Mouse (Mus musculus) forebrain, embryonic 15.5 days (tissue): ENCODE data around the gene Mki67. TPM values are rescaled to one million over a fixed set of nuclear protein-coding genes. Genes with fewer than 3 reads are reported as not detected.

Source experiments
- ATAC-seq: fragments of 200-750 bp; cut with Nextera tagmentation; replicated peaks from 2 replicates; pipeline ENCODE4 v1.8.0; 2017; ENCODE audit warnings: mild to moderate bottlenecking, moderate TSS enrichment, moderate library complexity
- H3K27ac ChIP-seq: fragments of 300-500 bp; sonication (generic); replicated peaks from 2 replicates; pipeline ENCODE4 v1.5.1; 2015; ENCODE audit warnings: mild to moderate bottlenecking, inconsistent platforms
- H3K27me3 ChIP-seq: fragments of 300-500 bp; sonication (generic); 2 replicates; pipeline ENCODE4 v1.6.1; 2015; ENCODE audit warnings: inconsistent platforms
- H3K36me3 ChIP-seq: fragments of 300-500 bp; sonication (generic); 2 replicates; pipeline ENCODE4 v1.6.1; 2015; ENCODE audit warnings: mild to moderate bottlenecking, inconsistent platforms
- H3K4me1 ChIP-seq: fragments of 300-500 bp; sonication (generic); 2 replicates; pipeline ENCODE4 v1.6.1; 2015; ENCODE audit warnings: inconsistent platforms
- H3K4me2 ChIP-seq: fragments of 300-500 bp; sonication (generic); replicated peaks from 2 replicates; pipeline ENCODE4 v1.6.1; 2015; ENCODE audit warnings: mild to moderate bottlenecking, inconsistent platforms
- H3K4me3 ChIP-seq: fragments of 300-500 bp; sonication (generic); 2 replicates; pipeline ENCODE4 v1.5.1; 2015; ENCODE audit warnings: mild to moderate bottlenecking, inconsistent platforms
- H3K9ac ChIP-seq: fragments of 300-500 bp; sonication (generic); replicated peaks from 2 replicates; pipeline ENCODE4 v1.6.1; 2015; ENCODE audit warnings: mild to moderate bottlenecking, inconsistent platforms
- H3K9me3 ChIP-seq: fragments of 300-500 bp; sonication (generic); 2 replicates; pipeline ENCODE4 v1.6.1; 2016; ENCODE audit warnings: inconsistent platforms
- WGBS: fragments of 180-500 bp; shearing (Covaris S2); methylation state at CpG from one replicate; pipeline ENCODE4 v1.1.7; 2015; ENCODE audit warnings: mixed read lengths; 5-methylcytosine and 5-hydroxymethylcytosine counted together
- polyA plus RNA-seq: library from polyadenylated mRNA; unstranded; fragments of >200 nt; fragmentation: Nextera tagmentation; extraction: Ambion mirVana; gene quantifications from 2 replicates; pipeline ENCODE4 v1.2.1, GENCODE M21; 2015

Gene Mki67
- polyA plus RNA-seq, 1 experiment from 2014 or later = 18.8 TPM

- H3K27me3 ChIP-seq = no peaks in the 10 kb centered on the region
- 94% methylated on average over 7 of the region's 7 CpGs for WGBS
Observed at GRCm38 (mm10) chr7:135658150-135658549, 58.0 kb downstream of the Mki67 start.

GRCm38 (mm10) chr7:135655113-135655512, 61.0 kb downstream of the Mki67 start:
- Histone ChIP-seq H3K4me3 (no peak overlapping the region), H3K9ac (no peak overlapping the region), H3K27ac (no peak overlapping the region), H3K4me1 (no peaks in the 10 kb centered on the region), H3K4me2 (no peak overlapping the region), H3K27me3 (no peaks in the 10 kb centered on the region), H3K9me3 (no peaks in the 10 kb centered on the region), H3K36me3 (no peaks in the 10 kb centered on the region)
- ATAC-seq = no peak
- WGBS = 87% methylated on average over 4 of the region's 4 CpGs

More at GRCm38 (mm10) chr7:135658150-135658549, 58.0 kb downstream of the Mki67 start:
- ATAC-seq = no peak
- no peak overlapping the region for H3K4me3 ChIP-seq
- no peaks in the 10 kb centered on the region for H3K4me1 ChIP-seq
- no peaks in the 10 kb centered on the region for H3K36me3 ChIP-seq
- no peaks in the 10 kb centered on the region for H3K9me3 ChIP-seq
- no peak overlapping the region for H3K4me2 ChIP-seq
- no peak overlapping the region for H3K9ac ChIP-seq
- H3K27ac ChIP-seq = no peak overlapping the region

GRCm38 (mm10) chr7:135654288-135654687, 61.9 kb downstream of the Mki67 start:
- Histone ChIP-seq H3K4me1 (no peaks in the 10 kb centered on the region), H3K27ac (no peak overlapping the region), H3K36me3 (no peaks in the 10 kb centered on the region), H3K4me3 (no peak overlapping the region), H3K27me3 (no peaks in the 10 kb centered on the region), H3K9ac (no peak overlapping the region), H3K4me2 (no peak overlapping the region), H3K9me3 (no peaks in the 10 kb centered on the region)
- 92% methylated on average over 6 of the region's 6 CpGs for WGBS
- ATAC-seq = no peak

- H3K27ac ChIP-seq = no peak overlapping the region
- H3K4me1 ChIP-seq = no peaks in the 10 kb centered on the region
- H3K9me3 ChIP-seq = no peaks in the 10 kb centered on the region
- no peak overlapping the region for H3K4me3 ChIP-seq
- no peaks in the 10 kb centered on the region for H3K36me3 ChIP-seq
- WGBS = 86% methylated on average over 7 of the region's 7 CpGs
- no peaks in the 10 kb centered on the region for H3K27me3 ChIP-seq
- no peak overlapping the region for H3K9ac ChIP-seq
- ATAC-seq = no peak
- H3K4me2 ChIP-seq = no peak overlapping the region
Observed at GRCm38 (mm10) chr7:135653601-135654000, 62.6 kb downstream of the Mki67 start.

GRCm38 (mm10) chr7:135652781-135653180, 63.4 kb downstream of the Mki67 start:
- 77% methylated on average over 11 of the region's 11 CpGs for WGBS
- H3K4me1 ChIP-seq = no peaks in the 10 kb centered on the region
- no peaks in the 10 kb centered on the region for H3K27me3 ChIP-seq
- no peaks in the 10 kb centered on the region for H3K36me3 ChIP-seq
- H3K4me2 ChIP-seq = no peak overlapping the region
- H3K9ac ChIP-seq = no peak overlapping the region
- no peaks in the 10 kb centered on the region for H3K9me3 ChIP-seq
- H3K4me3 ChIP-seq = no peak overlapping the region
- H3K27ac ChIP-seq = no peak overlapping the region
- ATAC-seq = no peak

- Histone ChIP-seq H3K27me3 (no peaks in the 10 kb centered on the region), H3K4me3 (no peak overlapping the region), H3K9ac (no peak overlapping the region), H3K4me2 (no peak overlapping the region), H3K36me3 (no peaks in the 10 kb centered on the region), H3K27ac (no peak overlapping the region), H3K4me1 (no peaks in the 10 kb centered on the region), H3K9me3 (no peaks in the 10 kb centered on the region)
- ATAC-seq = no peak
- 67% methylated on average over 18 of the region's 18 CpGs for WGBS
Observed at GRCm38 (mm10) chr7:135651831-135652511, 64.2 kb downstream of the Mki67 start.

- Histone ChIP-seq H3K4me1 (no peaks in the 10 kb centered on the region), H3K27me3 (no peaks in the 10 kb centered on the region), H3K9me3 (no peaks in the 10 kb centered on the region), H3K4me2 (no peak overlapping the region), H3K27ac (no peak overlapping the region), H3K4me3 (no peak overlapping the region), H3K36me3 (no peaks in the 10 kb centered on the region), H3K9ac (no peak overlapping the region)
- 88% methylated on average over 5 of the region's 5 CpGs for WGBS
- ATAC-seq = no peak
Observed at GRCm38 (mm10) chr7:135650061-135650460, 66.1 kb downstream of the Mki67 start.

GRCm38 (mm10) chr7:135649306-135649705, 66.9 kb downstream of the Mki67 start:
- Histone ChIP-seq H3K27ac (no peak overlapping the region), H3K4me3 (no peak overlapping the region), H3K4me1 (no peaks in the 10 kb centered on the region), H3K36me3 (no peaks in the 10 kb centered on the region), H3K9ac (no peak overlapping the region), H3K4me2 (no peak overlapping the region), H3K27me3 (no peaks in the 10 kb centered on the region), H3K9me3 (no peaks in the 10 kb centered on the region)
- ATAC-seq = no peak
- WGBS = 97% methylated on average over 1 of the region's 1 CpGs

- Histone ChIP-seq H3K27ac (no peak overlapping the region), H3K27me3 (no peaks in the 10 kb centered on the region), H3K9ac (no peak overlapping the region), H3K4me1 (no peaks in the 10 kb centered on the region), H3K9me3 (no peaks in the 10 kb centered on the region), H3K4me2 (no peak overlapping the region), H3K4me3 (no peak overlapping the region), H3K36me3 (no peaks in the 10 kb centered on the region)
- ATAC-seq = no peak
- WGBS = 91% methylated on average over 8 of the region's 8 CpGs
Observed at GRCm38 (mm10) chr7:135648821-135649220, 67.3 kb downstream of the Mki67 start.

- ATAC-seq = no peak
- peaks cover 4% of the 10 kb centered on the region for H3K4me1 ChIP-seq
- H3K9ac ChIP-seq = no peak overlapping the region
- H3K27me3 ChIP-seq = no peaks in the 10 kb centered on the region
- H3K4me3 ChIP-seq = no peak overlapping the region
- 78% methylated on average over 6 of the region's 6 CpGs for WGBS
- no peak overlapping the region for H3K4me2 ChIP-seq
- no peak overlapping the region for H3K27ac ChIP-seq
- no peaks in the 10 kb centered on the region for H3K36me3 ChIP-seq
- H3K9me3 ChIP-seq = no peaks in the 10 kb centered on the region
Observed at GRCm38 (mm10) chr7:135646976-135647375, 69.2 kb downstream of the Mki67 start.

GRCm38 (mm10) chr7:135644452-135644851, 71.7 kb downstream of the Mki67 start:
- H3K36me3 ChIP-seq = no peaks in the 10 kb centered on the region
- H3K4me1 ChIP-seq = peaks cover 14% of the 10 kb centered on the region
- no peak overlapping the region for H3K9ac ChIP-seq
- ATAC-seq = no peak
- no peaks in the 10 kb centered on the region for H3K9me3 ChIP-seq
- WGBS = 93% methylated on average over 1 of the region's 1 CpGs
- no peaks in the 10 kb centered on the region for H3K27me3 ChIP-seq
- H3K4me3 ChIP-seq = no peak overlapping the region
- H3K4me2 ChIP-seq = no peak overlapping the region
- H3K27ac ChIP-seq = no peak overlapping the region

GRCm38 (mm10) chr7:135641698-135642507, 74.3 kb downstream of the Mki67 start:
- Histone ChIP-seq H3K4me1 (peaks cover 23% of the 10 kb centered on the region), H3K36me3 (no peaks in the 10 kb centered on the region), H3K4me2 (peak overlapping the region; percentile 22; the same call in 1 of the 2 replicates), H3K4me3 (no peak overlapping the region), H3K9ac (no peak overlapping the region), H3K9me3 (no peaks in the 10 kb centered on the region), H3K27me3 (no peaks in the 10 kb centered on the region), H3K27ac (peak overlapping the region; percentile 79)
- 24% methylated on average over 14 of the region's 14 CpGs for WGBS
- ATAC-seq = peak; percentile 82
